Mouse (Mus musculus) kidney, adult 2 months (tissue): ENCODE data around the gene Slc34a3.

ENCODE experiments used
- CTCF ChIP-seq: fragments of 200-500 bp; conservative IDR thresholded peaks from 2 replicates; pipeline ENCODE4 v1.5.1; 2011; ENCODE audit warnings: low read depth, mild to moderate bottlenecking, control low read depth, low read length, moderate library complexity, mixed read lengths; ENCODE audit not compliant: insufficient read depth, insufficient read length
- POLR2A ChIP-seq: fragments of 200-500 bp; IDR thresholded peaks from one replicate; pipeline ENCODE4 v1.6.1; 2011; ENCODE audit warnings: low read depth, low read length, control low read depth

DNA sequence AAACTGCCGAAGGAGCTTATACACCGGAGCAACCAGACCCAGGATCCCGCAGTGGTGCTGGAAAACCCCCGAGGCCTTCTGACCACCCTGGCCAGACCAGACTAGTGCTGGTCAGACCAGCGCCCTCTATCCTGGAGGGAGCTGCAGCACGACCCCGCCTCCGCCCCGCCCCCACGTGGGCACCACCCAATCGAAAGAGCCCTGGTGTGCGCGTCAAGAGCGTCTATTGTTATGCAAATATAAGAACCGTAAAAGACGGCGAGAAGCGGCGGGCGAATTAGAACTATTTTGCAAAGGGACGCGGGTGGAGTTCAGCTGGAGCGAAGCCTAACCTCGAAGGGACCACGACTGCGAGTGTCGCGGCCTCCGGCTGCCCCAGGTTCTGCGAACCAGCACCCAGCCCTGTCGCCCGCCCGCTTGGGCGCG, 53.7 kb downstream of the Slc34a3 start, which contains the start of gene Nrarp:
- TF ChIP-seq CTCF (no peak; the same call in 1 of the 2 replicates), POLR2A (no peak)
